Mouse (Mus musculus): Measurements from ENCODE around the gene Ythdf1. TPM values are rescaled to one million over a fixed set of nuclear protein-coding genes. Genes with fewer than 3 reads are reported as not detected.

The Ythdf1 gene
- polyA plus RNA-seq (2015; fragmentation: Nextera tagmentation; extraction: Ambion mirVana) = 50.7 and 55.9 TPM in 2 replicates

- H3K9me3 ChIP-seq = no peaks in the 10 kb centered on the region
- H3K36me3 ChIP-seq = peaks cover 29% of the 10 kb centered on the region
- H3K27me3 ChIP-seq = no peaks in the 10 kb centered on the region; the same call in 1 of the 2 replicates
- peak within 1 kb of the TSS; percentile 98 for H3K9ac ChIP-seq
- ATAC-seq (ENCODE audit: low read depth) = peak; percentile 95
- under 1% methylated on average over 52 of the region's 56 CpGs for WGBS
- peaks cover 37% of the 10 kb centered on the region for H3K4me1 ChIP-seq (replicated peaks)
- peak within 1 kb of the TSS; percentile 100 for H3K4me3 ChIP-seq
- H3K4me2 ChIP-seq = peak within 1 kb of the TSS; percentile 94
- peak within 1 kb of the TSS; percentile 82 for H3K27ac ChIP-seq (replicated peaks)
Observed at GRCm38 (mm10) chr2:180920810-180921400, at the start of gene Ythdf1. TSS of gene Ythdf1 (minus strand) at chr2:180920949.

- peak within 1 kb of the TSS; percentile 90 for H3K4me3 ChIP-seq
- peaks cover 33% of the 10 kb centered on the region for H3K36me3 ChIP-seq
- no peaks in the 10 kb centered on the region for H3K27me3 ChIP-seq
- peak within 1 kb of the TSS; percentile 92 for H3K27ac ChIP-seq (replicated peaks)
- H3K9ac ChIP-seq = peak within 1 kb of the TSS; percentile 97
- under 1% methylated on average over 57 of the region's 57 CpGs for WGBS
- peak; percentile 95 for ATAC-seq (ENCODE audit: low read depth)
- H3K4me2 ChIP-seq = peak within 1 kb of the TSS; percentile 93
- H3K9me3 ChIP-seq = no peaks in the 10 kb centered on the region
- peaks cover 31% of the 10 kb centered on the region for H3K4me1 ChIP-seq (replicated peaks)
Observed at GRCm38 (mm10) chr2:180967010-180967763, 46.4 kb upstream of the Ythdf1 start, which contains the start of gene Arfgap1. TSS of gene Arfgap1 (plus strand) at chr2:180967225.

- H3K4me1 ChIP-seq (replicated peaks) = peaks cover 31% of the 10 kb centered on the region
- H3K36me3 ChIP-seq = peaks cover 24% of the 10 kb centered on the region
- peak overlapping the region; percentile 90 for H3K4me3 ChIP-seq
- H3K27me3 ChIP-seq = no peaks in the 10 kb centered on the region
- peak overlapping the region; percentile 97 for H3K9ac ChIP-seq
- H3K27ac ChIP-seq (replicated peaks) = peak overlapping the region; percentile 92
- WGBS = 19% methylated on average over 14 of the region's 14 CpGs
- no peaks in the 10 kb centered on the region for H3K9me3 ChIP-seq
- peak overlapping the region; percentile 93 for H3K4me2 ChIP-seq
- no peak for ATAC-seq (ENCODE audit: low read depth)
Observed at GRCm38 (mm10) chr2:180966092-180966882, 45.5 kb upstream of the Ythdf1 start.

- no peak for ATAC-seq (ENCODE audit: low read depth)
- no peak overlapping the region for H3K9ac ChIP-seq
- H3K4me2 ChIP-seq = no peak overlapping the region
- peaks cover 22% of the 10 kb centered on the region for H3K4me1 ChIP-seq (replicated peaks)
- no peaks in the 10 kb centered on the region for H3K9me3 ChIP-seq
- 4% methylated on average over 5 of the region's 5 CpGs for WGBS
- H3K27me3 ChIP-seq = no peaks in the 10 kb centered on the region
- H3K27ac ChIP-seq (replicated peaks) = no peak overlapping the region
- H3K36me3 ChIP-seq = 0 out of 2 replicates have a peak, but pooled peaks cover 5% of the 10 kb centered on the region
- H3K4me3 ChIP-seq = no peak overlapping the region
Observed at GRCm38 (mm10) chr2:180963956-180964355, 43.2 kb upstream of the Ythdf1 start.

- Histone ChIP-seq H3K27ac (replicated peaks) (no peak overlapping the region), H3K27me3 (no peaks in the 10 kb centered on the region), H3K36me3 (no peaks in the 10 kb centered on the region), H3K4me1 (replicated peaks) (peaks cover 10% of the 10 kb centered on the region), H3K4me3 (no peak overlapping the region), H3K9ac (no peak overlapping the region), H3K9me3 (no peaks in the 10 kb centered on the region), H3K4me2 (no peak overlapping the region)
- WGBS = 74% methylated on average over 2 of the region's 2 CpGs
- no peak for ATAC-seq (ENCODE audit: low read depth)
Observed at GRCm38 (mm10) chr2:180962616-180963308, 42.0 kb upstream of the Ythdf1 start.

GRCm38 (mm10) chr2:180960187-180960586, 39.4 kb upstream of the Ythdf1 start:
- no peaks in the 10 kb centered on the region for H3K27me3 ChIP-seq
- no peak for ATAC-seq (ENCODE audit: low read depth)
- H3K4me3 ChIP-seq = no peak overlapping the region
- no peak overlapping the region for H3K4me2 ChIP-seq
- peaks cover 5% of the 10 kb centered on the region; the same call in 1 of the 2 replicates for H3K4me1 ChIP-seq (replicated peaks)
- 85% methylated on average over 3 of the region's 3 CpGs for WGBS
- H3K9me3 ChIP-seq = no peaks in the 10 kb centered on the region
- no peak overlapping the region for H3K9ac ChIP-seq
- H3K36me3 ChIP-seq = no peaks in the 10 kb centered on the region
- no peak overlapping the region for H3K27ac ChIP-seq (replicated peaks)

GRCm38 (mm10) chr2:180959605-180960004, 38.9 kb upstream of the Ythdf1 start:
- no peaks in the 10 kb centered on the region for H3K9me3 ChIP-seq
- no peak overlapping the region for H3K4me2 ChIP-seq
- WGBS = 77% methylated on average over 7 of the region's 7 CpGs
- ATAC-seq (ENCODE audit: low read depth) = no peak
- H3K36me3 ChIP-seq = no peaks in the 10 kb centered on the region
- H3K27ac ChIP-seq (replicated peaks) = no peak overlapping the region
- H3K4me3 ChIP-seq = no peak overlapping the region
- no peak overlapping the region for H3K9ac ChIP-seq
- H3K4me1 ChIP-seq (replicated peaks) = peaks cover 10% of the 10 kb centered on the region; the same call in 1 of the 2 replicates
- no peaks in the 10 kb centered on the region for H3K27me3 ChIP-seq

GRCm38 (mm10) chr2:180954061-180955047, 33.6 kb upstream of the Ythdf1 start, which contains the start of gene Nkain4:
TSS of gene Nkain4 (minus strand) at chr2:180954699.
- peak within 1 kb of the TSS; percentile 80 for H3K4me2 ChIP-seq
- ATAC-seq (ENCODE audit: low read depth) = peak; percentile 94
- peak within 1 kb of the TSS; percentile 61 for H3K4me3 ChIP-seq
- H3K27me3 ChIP-seq = no peaks in the 10 kb centered on the region
- under 1% methylated on average over 52 of the region's 52 CpGs for WGBS
- H3K4me1 ChIP-seq (replicated peaks) = peaks cover 57% of the 10 kb centered on the region
- H3K9me3 ChIP-seq = no peaks in the 10 kb centered on the region
- peak within 1 kb of the TSS; percentile 80 for H3K9ac ChIP-seq
- H3K27ac ChIP-seq (replicated peaks) = peak within 1 kb of the TSS; percentile 95
- H3K36me3 ChIP-seq = no peaks in the 10 kb centered on the region

- 11% methylated on average over 2 of the region's 2 CpGs for WGBS
- Histone ChIP-seq H3K4me2 (peak overlapping the region; percentile 80), H3K36me3 (no peaks in the 10 kb centered on the region), H3K9ac (peak overlapping the region; percentile 80), H3K4me3 (peak overlapping the region; percentile 61), H3K27me3 (no peaks in the 10 kb centered on the region), H3K27ac (replicated peaks) (peak overlapping the region; percentile 95), H3K9me3 (no peaks in the 10 kb centered on the region), H3K4me1 (replicated peaks) (peaks cover 59% of the 10 kb centered on the region)
- no peak for ATAC-seq (ENCODE audit: low read depth)
Observed at GRCm38 (mm10) chr2:180953638-180954037, 32.9 kb upstream of the Ythdf1 start.

GRCm38 (mm10) chr2:180952731-180953171, 32.0 kb upstream of the Ythdf1 start:
- peaks cover 59% of the 10 kb centered on the region for H3K4me1 ChIP-seq (replicated peaks)
- peak overlapping the region; percentile 80 for H3K9ac ChIP-seq
- peak; percentile 33 for ATAC-seq (ENCODE audit: low read depth)
- peak overlapping the region; percentile 80 for H3K4me2 ChIP-seq
- no peaks in the 10 kb centered on the region for H3K27me3 ChIP-seq
- peak overlapping the region; percentile 61 for H3K4me3 ChIP-seq
- H3K27ac ChIP-seq (replicated peaks) = peak overlapping the region; percentile 95
- H3K36me3 ChIP-seq = 0 out of 2 replicates have a peak, but pooled peaks cover 2% of the 10 kb centered on the region
- WGBS = 3% methylated on average over 9 of the region's 9 CpGs
- no peaks in the 10 kb centered on the region for H3K9me3 ChIP-seq
